Mouse (Mus musculus) heart, embryonic 15.5 days (tissue): ENCODE results near the gene Fam129c. TPM values are rescaled to one million over a fixed set of nuclear protein-coding genes. Genes with fewer than 3 reads are reported as not detected.
A peak's percentile ranks its signal among the peaks of the same experiment; 100 is the strongest.

Source experiments
- ATAC-seq: fragments of 200-750 bp; cut with Nextera tagmentation; replicated peaks from 2 replicates; pipeline ENCODE4 v1.8.0; 2017; ENCODE audit warnings: low read depth, moderate TSS enrichment; ENCODE audit not compliant: insufficient number of reproducible peaks, insufficient read depth, low FRiP score
- H3K27ac ChIP-seq: fragments of 300-500 bp; sonication (generic); 2 replicates; pipeline ENCODE4 v1.5.1; 2015; ENCODE audit warnings: mild to moderate bottlenecking, inconsistent platforms
- H3K27me3 ChIP-seq: fragments of 300-500 bp; sonication (generic); 2 replicates; pipeline ENCODE4 v1.6.1; 2015; ENCODE audit warnings: inconsistent platforms
- H3K36me3 ChIP-seq: fragments of 300-500 bp; sonication (generic); 2 replicates; pipeline ENCODE4 v1.6.1; 2015; ENCODE audit warnings: mild to moderate bottlenecking, inconsistent platforms
- H3K4me1 ChIP-seq: fragments of 300-500 bp; sonication (generic); replicated peaks from 2 replicates; pipeline ENCODE4 v1.6.1; 2015; ENCODE audit warnings: inconsistent platforms
- H3K4me2 ChIP-seq: fragments of 300-500 bp; sonication (generic); 2 replicates; pipeline ENCODE4 v1.6.1; 2015; ENCODE audit warnings: inconsistent platforms, mild to moderate bottlenecking, moderate library complexity
- H3K4me3 ChIP-seq: fragments of 300-500 bp; sonication (generic); 2 replicates; pipeline ENCODE4 v1.5.1; 2015; ENCODE audit warnings: mild to moderate bottlenecking, inconsistent platforms
- H3K9ac ChIP-seq: fragments of 300-500 bp; sonication (generic); 2 replicates; pipeline ENCODE4 v1.6.1; 2015; ENCODE audit warnings: mild to moderate bottlenecking, inconsistent platforms
- H3K9me3 ChIP-seq: fragments of 300-500 bp; sonication (generic); replicated peaks from 2 replicates; pipeline ENCODE4 v1.6.1; 2016; ENCODE audit warnings: inconsistent platforms
- WGBS: fragments of 180-500 bp; shearing (Covaris S2); methylation state at CpG from one replicate; pipeline ENCODE4 v1.1.7; 2015; ENCODE audit warnings: mixed read lengths; 5-methylcytosine and 5-hydroxymethylcytosine counted together
- polyA plus RNA-seq: library from polyadenylated mRNA; unstranded; fragments of >200 nt; fragmentation: Nextera tagmentation; extraction: Ambion mirVana; gene quantifications from 2 replicates; pipeline ENCODE4 v1.2.1, GENCODE M21; 2015

Fam129c gene
- polyA plus RNA-seq, 1 experiment from 2014 or later, result 2.1 TPM

- H3K36me3 ChIP-seq, result peaks cover 20% of the 10 kb centered on the region
- under 1% methylated on average over 81 of the region's 82 CpGs for WGBS
- H3K27ac ChIP-seq, result peak within 1 kb of the TSS; percentile 77
- H3K9me3 ChIP-seq, result no peaks in the 10 kb centered on the region
- no peaks in the 10 kb centered on the region for H3K27me3 ChIP-seq
- peaks cover 23% of the 10 kb centered on the region for H3K4me1 ChIP-seq
- peak; percentile 100 for ATAC-seq
- peak within 1 kb of the TSS; percentile 82 for H3K9ac ChIP-seq
- peak within 1 kb of the TSS; percentile 74 for H3K4me3 ChIP-seq
- peak within 1 kb of the TSS; percentile 70 for H3K4me2 ChIP-seq
Measured at GRCm38 (mm10) chr8:71610822-71611651, 13.6 kb downstream of the Fam129c start, which contains the start of gene Colgalt1. Gene Colgalt1, plus strand, starts transcription at chr8:71610998.

GRCm38 (mm10) chr8:71612141-71612540, 14.7 kb downstream of the Fam129c start:
- Histone ChIP-seq H3K9ac (peak overlapping the region; percentile 82), H3K4me1 (peaks cover 23% of the 10 kb centered on the region), H3K27me3 (no peaks in the 10 kb centered on the region), H3K4me3 (peak overlapping the region; percentile 74), H3K9me3 (no peaks in the 10 kb centered on the region), H3K4me2 (peak overlapping the region; percentile 70), H3K36me3 (peaks cover 29% of the 10 kb centered on the region), H3K27ac (no peak overlapping the region)
- no peak for ATAC-seq
- 36% methylated on average over 5 of the region's 5 CpGs for WGBS

DNA sequence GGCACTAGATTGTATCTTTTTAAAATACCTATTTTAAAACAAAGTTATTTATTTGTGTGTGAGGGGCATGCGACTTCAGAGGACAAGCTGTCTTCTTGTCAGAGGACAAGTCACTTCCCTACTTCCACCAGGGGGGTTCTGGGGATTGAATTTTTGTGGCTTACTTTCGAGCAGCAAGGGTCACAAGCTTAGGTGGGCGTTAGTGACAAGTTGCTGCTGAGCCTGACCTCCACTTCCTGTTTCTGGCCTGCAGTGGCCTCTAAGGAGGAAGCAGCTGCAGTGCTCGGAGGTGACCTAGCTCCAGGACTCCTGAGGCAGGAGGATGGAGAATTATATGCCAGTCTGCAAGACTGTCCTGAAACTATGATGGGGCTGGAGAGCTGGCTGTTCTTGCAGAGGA, 16.0 kb downstream of the Fam129c start:
- Histone ChIP-seq H3K9me3 (no peaks in the 10 kb centered on the region), H3K4me1 (peaks cover 23% of the 10 kb centered on the region), H3K27me3 (no peaks in the 10 kb centered on the region), H3K9ac (no peak overlapping the region), H3K36me3 (peaks cover 42% of the 10 kb centered on the region), H3K4me2 (no peak overlapping the region), H3K4me3 (no peak overlapping the region), H3K27ac (no peak overlapping the region)
- 50% methylated on average over 4 of the region's 4 CpGs for WGBS
- ATAC-seq, result no peak

GRCm38 (mm10) chr8:71619786-71620185, 22.3 kb downstream of the Fam129c start:
- Histone ChIP-seq H3K36me3 (peaks cover 94% of the 10 kb centered on the region), H3K4me1 (no peaks in the 10 kb centered on the region), H3K27ac (no peak overlapping the region), H3K9me3 (peaks cover 23% of the 10 kb centered on the region), H3K4me3 (no peak overlapping the region), H3K9ac (no peak overlapping the region), H3K27me3 (no peaks in the 10 kb centered on the region), H3K4me2 (no peak overlapping the region)
- ATAC-seq, result no peak
- WGBS, result 91% methylated on average over 2 of the region's 2 CpGs

GRCm38 (mm10) chr8:71625088-71625487, 27.6 kb downstream of the Fam129c start:
- H3K4me3 ChIP-seq, result no peak overlapping the region
- peaks cover 23% of the 10 kb centered on the region for H3K9me3 ChIP-seq
- peaks cover 30% of the 10 kb centered on the region for H3K4me1 ChIP-seq
- peaks cover 8% of the 10 kb centered on the region for H3K27me3 ChIP-seq
- H3K4me2 ChIP-seq, result no peak overlapping the region
- 83% methylated on average over 1 of the region's 1 CpGs for WGBS
- H3K27ac ChIP-seq, result no peak overlapping the region
- H3K9ac ChIP-seq, result no peak overlapping the region
- ATAC-seq, result no peak
- H3K36me3 ChIP-seq, result peaks cover 54% of the 10 kb centered on the region

DNA sequence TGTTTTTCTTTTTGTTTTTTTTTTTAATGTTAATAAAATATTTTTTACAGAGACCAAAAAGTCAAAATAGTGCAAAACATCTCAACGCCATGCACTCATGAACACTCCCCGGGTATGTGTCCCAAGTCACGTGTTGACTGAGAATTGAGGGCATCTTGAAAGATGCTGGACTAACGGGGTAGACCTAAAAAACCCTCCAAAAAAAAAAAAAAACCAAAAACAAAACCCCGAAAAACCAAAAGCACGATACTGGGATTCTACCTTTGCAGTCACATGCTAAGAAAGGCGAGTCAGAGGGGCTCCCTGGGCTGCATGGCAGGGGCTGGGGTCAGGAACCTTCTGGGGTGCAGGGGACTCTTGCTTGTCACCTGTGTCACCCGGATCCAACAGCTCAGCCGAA, 29.3 kb downstream of the Fam129c start:
- Histone ChIP-seq H3K9me3 (peaks cover 21% of the 10 kb centered on the region), H3K4me1 (peaks cover 31% of the 10 kb centered on the region), H3K4me2 (no peak overlapping the region), H3K27ac (peak overlapping the region; percentile 80), H3K27me3 (peaks cover 21% of the 10 kb centered on the region), H3K4me3 (no peak overlapping the region), H3K36me3 (peaks cover 37% of the 10 kb centered on the region), H3K9ac (no peak overlapping the region)
- WGBS, result 82% methylated on average over 9 of the region's 9 CpGs
- no peak for ATAC-seq

DNA sequence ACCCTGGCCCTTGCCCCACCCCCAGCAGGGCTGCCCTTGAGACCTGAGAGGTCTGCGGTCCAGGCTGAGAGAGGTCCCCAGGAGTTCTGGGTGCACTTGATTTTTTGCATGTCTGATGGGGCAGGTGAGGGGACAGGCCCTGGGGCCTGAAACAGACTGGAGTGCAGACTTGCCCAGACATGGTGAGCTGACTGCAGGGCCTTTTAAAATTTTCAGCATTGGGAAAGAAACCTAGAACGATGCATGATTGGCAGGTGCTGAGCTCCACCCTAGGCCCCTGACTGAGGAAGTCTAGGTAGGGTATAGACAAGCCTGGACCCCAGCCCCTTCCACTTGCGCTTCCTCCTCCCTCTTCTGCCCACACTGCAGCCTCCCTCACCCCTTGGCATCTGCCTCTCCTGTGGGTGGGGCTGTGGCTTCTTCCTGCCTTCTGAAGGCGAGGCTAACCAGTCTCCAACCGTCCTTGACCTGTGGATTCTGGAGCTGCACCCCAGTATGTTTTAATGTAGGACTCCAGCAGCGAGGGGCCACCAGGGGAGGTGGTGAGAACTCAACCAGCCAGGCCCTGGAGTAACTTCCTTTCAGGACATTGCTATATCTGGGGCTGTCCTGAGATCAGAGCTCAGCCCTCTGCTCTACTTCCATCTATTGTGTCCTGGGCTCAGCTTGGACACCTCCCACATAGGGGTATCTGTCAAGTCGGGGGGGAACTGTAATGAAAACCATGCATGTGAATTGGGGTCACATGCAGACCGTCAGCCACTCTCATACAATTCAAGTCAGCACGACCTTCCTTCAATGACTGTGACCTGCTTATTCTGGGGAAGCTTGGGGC, 30.0 kb downstream of the Fam129c start:
- peak; percentile 36 for ATAC-seq
- WGBS, result 43% methylated on average over 9 of the region's 9 CpGs
- Histone ChIP-seq H3K36me3 (peaks cover 30% of the 10 kb centered on the region), H3K9me3 (peaks cover 13% of the 10 kb centered on the region), H3K4me2 (0 out of 2 replicates have a peak overlapping the region, but pooled peaks have one; percentile 1), H3K27me3 (peaks cover 25% of the 10 kb centered on the region), H3K27ac (peak overlapping the region; percentile 80), H3K9ac (0 out of 2 replicates have a peak overlapping the region, but pooled peaks have one; percentile 10), H3K4me3 (no peak overlapping the region), H3K4me1 (peaks cover 31% of the 10 kb centered on the region)

DNA sequence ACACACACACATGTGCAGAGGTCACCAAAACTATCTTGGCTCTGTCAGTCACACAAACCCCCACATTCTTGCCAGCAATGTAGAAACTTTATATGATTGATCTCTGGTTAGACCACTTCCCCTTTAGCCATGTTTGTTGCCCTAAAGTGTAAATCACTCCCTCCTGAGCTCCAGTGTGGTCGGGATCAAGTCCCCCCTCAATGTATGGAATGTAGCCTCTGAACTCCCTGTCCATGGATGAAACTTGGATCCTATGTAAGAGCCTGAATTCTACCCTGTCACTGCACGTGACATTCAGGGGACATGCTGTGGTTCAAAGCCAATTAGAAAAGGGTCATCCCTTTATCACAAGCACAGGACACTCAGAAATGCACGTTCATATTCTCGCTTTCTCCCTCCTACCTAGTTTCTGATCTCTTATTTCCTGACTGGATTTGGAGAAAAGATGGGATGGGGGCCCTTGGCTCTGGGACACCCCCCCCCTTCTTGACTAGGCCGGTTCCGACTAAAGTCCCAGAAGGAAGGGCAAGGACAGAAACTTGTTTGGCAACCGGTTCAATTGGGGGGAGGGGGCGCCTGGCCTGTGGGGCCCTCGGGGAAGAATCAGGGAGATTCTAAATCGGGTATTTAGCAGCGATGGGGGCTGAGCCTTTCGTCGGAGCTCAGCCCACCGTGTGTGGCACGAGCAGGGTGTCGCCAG, 31.1 kb downstream of the Fam129c start:
- Histone ChIP-seq H3K4me1 (peaks cover 31% of the 10 kb centered on the region), H3K9me3 (peaks cover 10% of the 10 kb centered on the region), H3K36me3 (peaks cover 19% of the 10 kb centered on the region), H3K27me3 (peaks cover 34% of the 10 kb centered on the region), H3K4me2 (peak overlapping the region; percentile 95), H3K4me3 (peak overlapping the region; percentile 57), H3K9ac (peak overlapping the region; percentile 63), H3K27ac (peak overlapping the region; percentile 80)
- ATAC-seq, result no peak
- 7% methylated on average over 16 of the region's 16 CpGs for WGBS

DNA sequence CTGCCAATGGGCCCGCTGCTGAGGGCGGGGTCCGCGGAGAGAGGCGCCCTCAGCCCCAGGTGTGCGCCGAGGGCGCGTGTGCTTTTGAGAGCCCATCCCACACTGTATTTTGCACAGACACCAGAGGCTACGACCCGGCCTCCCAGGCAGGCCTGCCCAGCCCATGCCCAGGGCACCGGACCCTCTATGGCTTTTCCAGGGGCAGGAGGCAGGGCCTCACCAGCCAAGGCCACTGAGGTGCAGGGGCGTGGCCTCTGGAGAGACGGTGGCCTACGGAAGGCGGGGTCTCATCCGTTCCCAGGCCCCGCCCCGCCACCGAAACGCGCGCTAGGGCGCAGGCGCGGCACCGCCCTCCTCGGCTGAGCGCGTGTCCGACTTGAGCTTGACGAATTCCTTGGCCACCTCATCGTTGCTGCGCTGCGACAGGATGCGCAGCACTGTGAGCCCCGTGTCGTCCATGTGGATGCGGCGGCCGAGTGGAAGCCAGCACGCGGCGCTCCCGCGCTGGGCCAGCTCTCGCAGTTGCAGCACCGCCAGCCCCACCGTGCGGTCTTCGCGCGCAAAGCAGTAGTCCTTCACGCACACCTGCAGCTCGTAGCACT, 31.7 kb downstream of the Fam129c start:
- H3K4me2 ChIP-seq, result peak overlapping the region; percentile 95
- H3K9me3 ChIP-seq, result peaks cover 7% of the 10 kb centered on the region; the same call in 1 of the 2 replicates
- peak overlapping the region; percentile 57 for H3K4me3 ChIP-seq
- peaks cover 13% of the 10 kb centered on the region; the same call in 1 of the 2 replicates for H3K36me3 ChIP-seq
- peaks cover 33% of the 10 kb centered on the region for H3K4me1 ChIP-seq
- peaks cover 40% of the 10 kb centered on the region for H3K27me3 ChIP-seq
- WGBS, result 1% methylated on average over 55 of the region's 55 CpGs
- H3K27ac ChIP-seq, result peak overlapping the region; percentile 80
- ATAC-seq, result peak; percentile 81
- H3K9ac ChIP-seq, result peak overlapping the region; percentile 63

DNA sequence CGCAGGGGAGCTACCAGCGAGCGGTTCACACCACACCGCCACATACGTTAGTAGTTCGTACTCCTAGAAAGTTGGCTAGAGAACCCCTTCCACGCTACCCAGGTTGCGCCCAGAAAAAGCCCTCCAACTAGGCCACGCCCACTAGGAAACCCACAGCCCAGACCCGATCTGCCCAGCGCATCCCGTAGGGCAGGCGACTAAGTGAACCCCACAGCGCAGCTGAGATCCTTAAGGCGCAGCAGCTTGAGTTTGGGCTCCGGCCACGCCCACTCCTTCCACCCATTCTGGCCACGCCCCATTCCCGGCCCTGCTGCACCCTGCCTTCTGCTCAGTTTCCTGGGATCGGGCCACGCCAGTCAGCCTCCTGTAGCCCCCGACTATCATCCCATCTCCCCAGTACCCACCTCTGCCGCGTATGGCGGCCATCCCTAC, 32.3 kb downstream of the Fam129c start:
- Histone ChIP-seq H3K27ac (no peak overlapping the region), H3K9ac (peak overlapping the region; percentile 42; the same call in 1 of the 2 replicates), H3K27me3 (peaks cover 46% of the 10 kb centered on the region)

More for the DNA sequence above, 32.3 kb downstream of the Fam129c start:
- Histone ChIP-seq H3K4me1 (peaks cover 37% of the 10 kb centered on the region), H3K9me3 (peaks cover 7% of the 10 kb centered on the region; the same call in 1 of the 2 replicates), H3K36me3 (peaks cover 7% of the 10 kb centered on the region; the same call in 1 of the 2 replicates), H3K4me2 (peak overlapping the region; percentile 95), H3K4me3 (peak overlapping the region; percentile 57)
- 8% methylated on average over 25 of the region's 25 CpGs for WGBS
- ATAC-seq, result no peak
